Mouse (Mus musculus) liver, embryonic 15.5 days (tissue): ENCODE data around the gene Ccl12. TPM values are rescaled to one million over a fixed set of nuclear protein-coding genes. Genes with fewer than 3 reads are reported as not detected.

ENCODE experiments used
- ATAC-seq: fragments of 200-750 bp; cut with Nextera tagmentation; 2 replicates; pipeline ENCODE4 v1.8.0; 2017; ENCODE audit warnings: moderate number of reproducible peaks, mild to moderate bottlenecking, moderate library complexity; ENCODE audit not compliant: insufficient read depth
- H3K27ac ChIP-seq: fragments of 300-500 bp; sonication (generic); replicated peaks from 2 replicates; pipeline ENCODE4 v1.5.1; 2015; ENCODE audit warnings: mild to moderate bottlenecking, inconsistent platforms
- H3K27me3 ChIP-seq: fragments of 300-500 bp; sonication (generic); 2 replicates; pipeline ENCODE4 v1.6.1; 2015; ENCODE audit warnings: mild to moderate bottlenecking, inconsistent platforms
- H3K36me3 ChIP-seq: fragments of 300-500 bp; sonication (generic); replicated peaks from 2 replicates; pipeline ENCODE4 v1.6.1; 2015; ENCODE audit warnings: moderate library complexity, mild to moderate bottlenecking, inconsistent platforms
- H3K4me1 ChIP-seq: fragments of 300-500 bp; sonication (generic); replicated peaks from 2 replicates; pipeline ENCODE4 v1.6.1; 2015; ENCODE audit warnings: inconsistent platforms
- H3K4me2 ChIP-seq: fragments of 300-500 bp; sonication (generic); 2 replicates; pipeline ENCODE4 v1.6.1; 2015; ENCODE audit warnings: moderate library complexity, mild to moderate bottlenecking, inconsistent platforms
- H3K4me3 ChIP-seq: fragments of 300-500 bp; sonication (generic); replicated peaks from 2 replicates; pipeline ENCODE4 v1.5.1; 2015; ENCODE audit warnings: mild to moderate bottlenecking, inconsistent platforms
- H3K9ac ChIP-seq: fragments of 300-500 bp; sonication (generic); 2 replicates; pipeline ENCODE4 v1.6.1; 2015; ENCODE audit warnings: moderate library complexity, mild to moderate bottlenecking, inconsistent platforms
- H3K9me3 ChIP-seq: fragments of 300-500 bp; sonication (generic); replicated peaks from 2 replicates; pipeline ENCODE4 v1.6.1; 2016; ENCODE audit warnings: inconsistent platforms
- WGBS: fragments of 180-500 bp; shearing (Covaris S2); methylation state at CpG from one replicate; pipeline ENCODE4 v1.1.7; 2015; ENCODE audit warnings: mixed read lengths; ENCODE audit not compliant: insufficient replicate concordance; 5-methylcytosine and 5-hydroxymethylcytosine counted together
- polyA plus RNA-seq: library from polyadenylated mRNA; unstranded; fragments of >200 nt; fragmentation: Nextera tagmentation; extraction: Ambion mirVana; gene quantifications from 2 replicates; pipeline ENCODE4 v1.2.1, GENCODE M21; 2015

Gene Ccl12
- 0.53 and 0.55 TPM in 2 replicates for polyA plus RNA-seq

DNA sequence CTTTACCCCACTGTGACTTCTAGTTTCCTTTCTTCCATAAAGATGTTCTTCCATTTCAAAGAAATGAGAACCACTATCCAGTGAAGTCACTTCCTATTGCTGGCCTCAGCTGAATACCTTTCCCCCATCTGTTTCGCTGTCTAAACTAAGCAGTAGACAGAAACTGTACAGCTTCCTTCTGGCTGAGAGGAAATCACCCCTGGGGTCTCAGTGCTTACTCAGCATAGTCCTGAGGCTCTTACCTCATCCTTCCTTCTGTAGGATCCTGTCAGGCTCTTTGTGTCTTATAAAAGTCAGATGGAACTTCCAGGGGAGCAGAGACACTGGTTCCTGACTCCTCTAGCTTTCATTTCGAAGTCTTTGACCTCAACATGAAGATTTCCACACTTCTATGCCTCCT lies at the start of gene Ccl12:
Ccl12 (plus strand) TSS at position 317 of the 400 bp plus-strand sequence.
- no peak for ATAC-seq
- 29% methylated on average over 2 of the region's 2 CpGs for WGBS
- no peak within 1 kb of the TSS for H3K27ac ChIP-seq

DNA sequence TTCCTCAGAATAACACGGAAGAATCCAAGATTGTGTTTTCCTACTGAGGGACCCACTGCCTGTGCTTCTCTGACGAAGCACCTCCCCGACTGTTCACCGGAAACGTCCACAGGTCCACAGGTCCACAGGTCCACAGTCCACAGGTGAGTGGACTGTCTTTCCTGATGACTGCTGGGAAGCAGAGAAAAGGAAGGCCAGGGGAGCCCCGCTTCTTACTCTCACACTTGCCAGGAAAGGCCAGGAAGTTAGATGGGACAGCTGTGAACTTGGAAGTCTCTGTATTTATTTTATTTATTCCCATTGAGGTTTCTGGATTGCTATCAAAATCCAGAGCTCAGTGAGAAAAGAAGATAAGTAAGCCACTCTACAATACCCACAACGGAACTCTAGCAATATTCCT lies 47.8 kb upstream of the Ccl12 start:
- no peak overlapping the region for H3K27ac ChIP-seq
- no peaks in the 10 kb centered on the region for H3K27me3 ChIP-seq
- no peaks in the 10 kb centered on the region for H3K4me1 ChIP-seq
- H3K9ac ChIP-seq = no peak overlapping the region
- H3K9me3 ChIP-seq = no peaks in the 10 kb centered on the region
- ATAC-seq = no peak
- 72% methylated on average over 7 of the region's 7 CpGs for WGBS
- H3K36me3 ChIP-seq = no peaks in the 10 kb centered on the region
- H3K4me2 ChIP-seq = no peak overlapping the region
- H3K4me3 ChIP-seq = no peak overlapping the region

More for the DNA sequence above, at the start of gene Ccl12:
- no peak within 1 kb of the TSS for H3K4me2 ChIP-seq
- no peak within 1 kb of the TSS for H3K9ac ChIP-seq
- H3K4me3 ChIP-seq = no peak within 1 kb of the TSS
- H3K36me3 ChIP-seq = no peaks in the 10 kb centered on the region
- no peaks in the 10 kb centered on the region for H3K27me3 ChIP-seq
- no peaks in the 10 kb centered on the region for H3K4me1 ChIP-seq
- H3K9me3 ChIP-seq = no peaks in the 10 kb centered on the region

DNA sequence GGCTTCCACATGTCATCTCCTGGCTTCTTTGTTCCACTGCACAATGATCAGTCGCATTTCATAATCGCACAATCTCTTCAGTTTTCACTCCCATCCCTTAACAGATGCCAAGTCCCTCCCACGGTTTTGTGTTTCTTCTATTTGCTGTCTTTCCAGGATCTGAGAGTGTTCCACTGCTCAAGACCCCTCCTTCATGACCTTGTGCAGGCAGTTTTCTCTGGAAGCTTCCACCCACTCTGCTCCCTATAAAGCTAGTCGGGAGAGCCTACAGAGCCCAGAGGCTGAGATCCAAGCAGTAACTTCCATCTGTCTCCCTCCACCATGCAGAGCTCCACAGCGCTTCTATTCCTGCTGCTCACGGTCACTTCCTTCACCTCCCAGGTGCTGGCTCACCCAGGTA lies 44.0 kb upstream of the Ccl12 start, which contains the start of gene Ccl11:
Ccl11 (plus strand) TSS at position 178 of the 400 bp plus-strand sequence.
- no peak for ATAC-seq
- H3K36me3 ChIP-seq = no peaks in the 10 kb centered on the region
- no peak within 1 kb of the TSS for H3K4me3 ChIP-seq
- H3K27me3 ChIP-seq = no peaks in the 10 kb centered on the region
- no peak within 1 kb of the TSS for H3K27ac ChIP-seq
- no peaks in the 10 kb centered on the region for H3K4me1 ChIP-seq
- no peak within 1 kb of the TSS for H3K4me2 ChIP-seq
- no peaks in the 10 kb centered on the region for H3K9me3 ChIP-seq
- 59% methylated on average over 6 of the region's 6 CpGs for WGBS
- H3K9ac ChIP-seq = no peak within 1 kb of the TSS

DNA sequence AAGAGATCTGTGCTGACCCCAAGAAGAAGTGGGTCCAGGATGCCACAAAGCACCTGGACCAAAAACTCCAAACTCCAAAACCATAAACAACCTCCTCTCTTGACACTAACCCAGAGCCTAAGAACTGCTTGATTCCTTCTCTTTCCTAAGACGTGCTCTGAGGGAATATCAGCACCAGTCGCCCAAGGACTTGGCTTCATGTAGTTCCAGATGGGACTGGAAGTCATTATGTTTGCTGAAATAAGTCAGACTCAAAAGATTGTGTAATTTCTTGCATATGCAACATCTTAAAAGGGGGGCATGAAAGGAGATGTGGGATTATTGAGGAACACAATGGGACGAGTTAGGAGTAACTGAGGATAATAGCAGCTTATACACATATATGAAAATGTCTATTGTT lies 39.4 kb upstream of the Ccl12 start:
- Histone ChIP-seq H3K9me3 (no peaks in the 10 kb centered on the region), H3K4me1 (no peaks in the 10 kb centered on the region), H3K27me3 (no peaks in the 10 kb centered on the region), H3K4me3 (no peak overlapping the region), H3K9ac (no peak overlapping the region), H3K27ac (no peak overlapping the region), H3K36me3 (no peaks in the 10 kb centered on the region), H3K4me2 (no peak overlapping the region)
- no peak for ATAC-seq
- WGBS = 43% methylated on average over 3 of the region's 3 CpGs

DNA sequence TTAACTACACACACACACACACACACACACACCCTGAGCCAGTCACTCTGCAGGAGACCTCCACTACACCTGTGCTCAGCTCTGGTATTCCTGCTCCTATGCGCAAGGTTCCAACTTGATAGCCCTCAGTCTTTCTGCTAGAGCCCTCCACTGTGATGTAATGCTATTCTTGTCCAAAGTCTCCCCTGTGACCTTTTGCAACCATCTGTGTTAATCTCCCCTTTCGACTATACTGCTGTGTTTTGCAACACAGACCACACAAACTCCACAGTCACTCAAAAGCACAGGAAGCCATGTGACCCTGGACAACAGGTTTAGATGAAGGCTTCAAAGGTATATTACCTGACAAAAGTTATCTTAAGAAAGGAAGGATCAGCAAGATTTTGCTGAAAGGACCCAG lies 38.2 kb upstream of the Ccl12 start:
- no peak for ATAC-seq
- no peaks in the 10 kb centered on the region for H3K9me3 ChIP-seq
- no peaks in the 10 kb centered on the region for H3K4me1 ChIP-seq
- WGBS = 58% methylated on average over 2 of the region's 2 CpGs
- no peak overlapping the region for H3K9ac ChIP-seq
- H3K36me3 ChIP-seq = no peaks in the 10 kb centered on the region
- H3K4me3 ChIP-seq = no peak overlapping the region
- no peak overlapping the region for H3K27ac ChIP-seq
- no peaks in the 10 kb centered on the region for H3K27me3 ChIP-seq
- H3K4me2 ChIP-seq = no peak overlapping the region

DNA sequence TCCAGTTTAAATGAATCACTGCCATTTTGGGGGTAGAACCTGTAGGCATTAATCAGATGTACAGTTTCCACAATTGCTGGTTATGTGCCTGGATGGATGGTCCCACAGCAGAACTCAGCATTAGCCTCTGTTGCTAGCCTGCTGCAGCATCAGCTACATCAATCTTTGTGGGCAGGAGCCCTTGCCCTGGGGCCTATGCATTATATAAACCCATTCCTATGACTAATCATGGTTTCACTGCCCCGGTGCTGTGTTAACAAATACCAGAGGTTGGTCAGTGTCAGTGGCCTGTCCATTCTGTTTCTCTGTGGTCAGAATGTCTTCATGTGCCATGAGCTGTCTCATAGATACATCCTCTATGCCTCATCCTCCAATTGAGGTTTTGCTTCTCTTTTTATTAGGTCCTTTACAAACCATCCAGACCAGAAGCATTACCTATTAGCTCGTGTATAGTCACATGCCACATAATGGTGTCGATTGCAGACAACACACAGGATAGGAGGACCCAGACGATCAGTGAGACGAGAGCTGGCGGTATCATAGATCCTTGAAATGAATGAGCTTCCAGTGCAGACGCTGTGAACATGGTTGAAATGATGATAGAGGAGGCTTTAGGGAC lies 34.6 kb upstream of the Ccl12 start:
- Histone ChIP-seq H3K9ac (no peak overlapping the region), H3K27me3 (no peaks in the 10 kb centered on the region), H3K4me1 (no peaks in the 10 kb centered on the region), H3K9me3 (no peaks in the 10 kb centered on the region), H3K36me3 (no peaks in the 10 kb centered on the region), H3K4me3 (no peak overlapping the region), H3K27ac (no peak overlapping the region), H3K4me2 (no peak overlapping the region)
- no peak for ATAC-seq
- 56% methylated on average over 7 of the region's 7 CpGs for WGBS

DNA sequence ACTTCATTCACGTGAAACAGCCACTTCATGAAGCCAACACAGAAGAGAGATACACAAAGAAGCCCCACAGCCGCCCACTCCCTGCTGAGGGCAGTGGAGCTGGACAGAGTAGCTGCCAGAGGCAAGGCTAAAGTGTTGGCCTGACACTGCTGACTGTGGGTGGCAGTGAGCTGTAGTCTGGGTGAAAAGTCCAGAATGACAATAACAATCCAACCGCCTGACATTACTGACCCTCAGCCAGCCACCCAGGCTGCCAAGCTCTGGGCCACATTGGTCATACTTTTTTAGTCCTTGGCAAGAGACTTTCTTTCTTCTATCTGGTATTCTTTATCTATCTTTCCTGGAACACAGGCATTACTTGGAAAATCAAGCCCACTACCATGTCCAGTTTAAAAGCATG lies 30.6 kb upstream of the Ccl12 start:
- ATAC-seq = no peak
- H3K9me3 ChIP-seq = no peaks in the 10 kb centered on the region
- H3K4me1 ChIP-seq = no peaks in the 10 kb centered on the region
- H3K4me2 ChIP-seq = no peak overlapping the region
- H3K9ac ChIP-seq = no peak overlapping the region
- no peaks in the 10 kb centered on the region for H3K36me3 ChIP-seq
- H3K27me3 ChIP-seq = no peaks in the 10 kb centered on the region
- H3K4me3 ChIP-seq = no peak overlapping the region
- 56% methylated on average over 3 of the region's 3 CpGs for WGBS
- no peak overlapping the region for H3K27ac ChIP-seq

DNA sequence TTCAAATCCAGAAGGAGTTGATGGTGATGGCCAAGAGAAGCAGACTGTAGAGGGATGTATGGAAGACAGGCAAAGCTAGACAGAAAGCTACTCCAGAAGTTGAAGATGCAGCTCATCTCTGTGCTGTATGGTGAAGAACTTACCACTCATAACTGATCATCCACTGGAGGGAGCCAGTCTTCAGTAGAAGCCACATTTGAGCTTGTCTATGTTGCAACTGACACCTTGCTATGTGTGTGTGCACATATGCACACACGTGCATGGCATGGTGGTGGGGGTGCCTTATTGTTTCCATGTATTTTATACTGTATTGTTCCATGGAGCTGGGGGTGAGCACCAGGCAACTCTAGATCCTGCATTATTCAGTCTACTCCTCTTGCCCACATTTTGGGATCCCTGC lies 29.3 kb upstream of the Ccl12 start:
- no peak overlapping the region for H3K4me2 ChIP-seq
- no peaks in the 10 kb centered on the region for H3K4me1 ChIP-seq
- H3K36me3 ChIP-seq = no peaks in the 10 kb centered on the region
- WGBS = 43% methylated on average over 1 of the region's 1 CpGs
- H3K27ac ChIP-seq = no peak overlapping the region
- ATAC-seq = no peak
- H3K4me3 ChIP-seq = no peak overlapping the region
- no peak overlapping the region for H3K9ac ChIP-seq
- no peaks in the 10 kb centered on the region for H3K9me3 ChIP-seq
- no peaks in the 10 kb centered on the region for H3K27me3 ChIP-seq

DNA sequence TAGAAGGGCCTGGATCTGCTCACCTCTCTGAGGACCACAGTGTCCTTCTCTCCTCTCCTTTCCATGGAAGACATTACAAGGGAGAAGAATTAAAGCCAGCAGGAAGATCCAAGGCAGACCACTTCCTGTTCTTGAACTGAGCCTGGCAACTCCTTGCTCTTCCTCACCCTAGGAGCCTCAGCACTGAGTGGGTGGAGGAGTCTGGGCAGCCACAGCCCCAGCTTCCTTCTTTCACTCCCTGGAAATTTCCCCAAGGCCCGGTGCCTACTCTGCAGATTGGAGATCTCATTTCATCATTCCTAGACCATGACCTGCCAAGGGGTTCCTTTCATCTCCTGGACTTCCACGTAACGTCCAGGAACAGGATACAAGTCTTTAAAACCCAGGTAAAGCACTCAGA lies 28.7 kb upstream of the Ccl12 start:
- no peak overlapping the region for H3K9ac ChIP-seq
- H3K27me3 ChIP-seq = no peaks in the 10 kb centered on the region
- WGBS = 42% methylated on average over 3 of the region's 3 CpGs
- H3K27ac ChIP-seq = no peak overlapping the region
- no peaks in the 10 kb centered on the region for H3K9me3 ChIP-seq
- ATAC-seq = no peak
- H3K4me1 ChIP-seq = no peaks in the 10 kb centered on the region
- no peak overlapping the region for H3K4me3 ChIP-seq
- H3K36me3 ChIP-seq = no peaks in the 10 kb centered on the region
- H3K4me2 ChIP-seq = no peak overlapping the region

DNA sequence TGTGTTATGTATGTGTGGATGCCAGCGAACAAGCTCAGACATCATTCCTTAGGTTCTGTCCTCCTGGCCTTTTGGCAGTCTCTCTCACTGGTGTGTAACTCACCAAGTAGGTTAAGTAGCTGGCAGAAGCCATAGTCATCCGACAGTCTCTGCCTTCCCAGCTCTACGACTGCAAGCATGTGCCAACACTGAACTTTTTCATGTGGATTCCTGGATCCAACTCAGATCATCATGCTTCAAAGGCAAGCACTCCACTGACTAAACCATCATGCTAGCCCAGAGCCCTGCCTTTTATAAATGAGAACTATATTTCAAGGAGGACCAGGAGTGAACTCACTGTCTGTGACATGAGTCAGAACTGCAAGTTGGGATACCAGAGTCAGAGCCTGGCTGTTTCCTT lies 28.0 kb upstream of the Ccl12 start:
- Histone ChIP-seq H3K4me2 (no peak overlapping the region), H3K27me3 (no peaks in the 10 kb centered on the region), H3K4me1 (no peaks in the 10 kb centered on the region), H3K27ac (no peak overlapping the region), H3K4me3 (no peak overlapping the region), H3K9ac (no peak overlapping the region), H3K36me3 (no peaks in the 10 kb centered on the region), H3K9me3 (no peaks in the 10 kb centered on the region)
- WGBS = 53% methylated on average over 3 of the region's 3 CpGs
- no peak for ATAC-seq

DNA sequence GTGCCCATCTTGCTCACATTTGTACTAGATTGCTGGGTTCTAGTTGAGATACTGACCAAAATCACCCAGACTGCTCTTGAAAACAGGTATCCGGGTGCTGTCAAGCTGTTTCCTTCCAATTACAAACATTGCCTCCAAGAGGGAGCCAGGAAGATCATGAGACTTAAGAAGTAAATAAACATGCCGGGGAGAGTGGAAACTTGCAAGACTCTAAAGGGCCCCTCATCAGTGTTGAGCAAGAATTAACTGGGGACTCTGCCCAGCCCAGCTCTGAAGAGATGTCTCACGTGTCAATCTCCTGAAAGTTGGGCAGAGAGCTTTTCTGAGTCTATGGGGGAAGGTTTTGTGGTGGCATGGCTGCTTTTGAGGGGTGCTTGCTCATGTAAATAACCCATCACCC lies 24.6 kb upstream of the Ccl12 start:
- ATAC-seq = no peak
- WGBS = 37% methylated on average over 3 of the region's 3 CpGs
- H3K9me3 ChIP-seq = no peaks in the 10 kb centered on the region
- no peak overlapping the region for H3K27ac ChIP-seq
- no peak overlapping the region for H3K9ac ChIP-seq
- no peak overlapping the region for H3K4me2 ChIP-seq
- H3K27me3 ChIP-seq = no peaks in the 10 kb centered on the region
- no peak overlapping the region for H3K4me3 ChIP-seq
- no peaks in the 10 kb centered on the region for H3K36me3 ChIP-seq
- H3K4me1 ChIP-seq = no peaks in the 10 kb centered on the region

DNA sequence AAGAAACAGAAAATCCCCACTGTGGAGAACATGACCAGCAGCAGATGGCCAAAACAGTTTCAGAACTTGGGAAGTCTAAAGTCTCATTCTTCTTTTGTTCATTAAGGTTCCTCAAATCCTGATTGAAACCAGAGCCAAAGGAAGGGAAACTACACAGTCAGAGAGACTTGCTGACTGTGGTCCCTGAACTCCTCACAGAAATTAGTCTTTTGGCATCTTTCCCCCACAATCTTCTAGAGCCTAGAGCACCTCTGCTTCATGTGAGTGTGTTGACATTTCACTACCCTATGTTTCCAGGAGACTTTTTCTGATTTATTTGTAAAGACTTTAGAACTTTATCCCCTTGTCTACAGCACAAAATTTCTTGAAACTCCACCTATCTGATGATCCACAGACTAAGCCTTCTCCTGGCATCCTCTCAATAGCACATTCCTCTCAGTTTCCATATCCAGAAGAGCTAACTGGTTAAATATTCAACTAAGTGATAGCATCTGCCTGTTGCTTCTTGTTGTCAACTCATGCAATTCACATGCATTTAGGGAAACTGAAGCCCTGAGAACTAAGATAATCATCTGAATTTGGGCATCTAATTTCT lies 23.4 kb upstream of the Ccl12 start:
- no peaks in the 10 kb centered on the region for H3K4me1 ChIP-seq
- H3K4me3 ChIP-seq = no peak overlapping the region
- no peak overlapping the region for H3K9ac ChIP-seq
- H3K27ac ChIP-seq = no peak overlapping the region
- no peaks in the 10 kb centered on the region for H3K9me3 ChIP-seq
- no peaks in the 10 kb centered on the region for H3K27me3 ChIP-seq
- no peak overlapping the region for H3K4me2 ChIP-seq
- no peaks in the 10 kb centered on the region for H3K36me3 ChIP-seq
- no peak for ATAC-seq
